Mouse (Mus musculus): ENCODE measurements at regions not wholly inside any gene's neighbourhood (a gene's known extent, or its start where the extent isn't known, plus 50 kb on each side); places are given as distances from the start of the nearest gene placed in this dataset.

GRCm38 (mm10) chr12:37015474-37016248 is 92.7 kb upstream of the Meox2 start:
- Histone ChIP-seq H3K27me3 (ENCODE audit: control insufficient read depth, insufficient read depth, low read length) (no peaks in the 10 kb centered on the region), H3K4me3 (no peak overlapping the region), H3K79me2 (replicated peaks; ENCODE audit: control insufficient read depth, insufficient read depth, low read length) (no peaks in the 10 kb centered on the region), H3K9ac (ENCODE audit: low read depth, low read length) (no peak overlapping the region), H3K4me1 (ENCODE audit: control insufficient read depth, insufficient read depth, low read length) (peaks cover 12% of the 10 kb centered on the region), H3K27ac (peak overlapping the region; percentile 74), H3K36me3 (ENCODE audit: control insufficient read depth, insufficient read depth, low read length) (peaks cover 5% of the 10 kb centered on the region)
- intact Hi-C loops (cut with DNase I) = loop anchor here (1.0 to 10.0 kb wide), 7 partner anchors 35 to 981 kb away; no protein-coding TSS in a partner anchor
- TF ChIP-seq EP300 (IDR thresholded peaks at IDR 0.05; ENCODE audit: insufficient read depth, low read depth, low read length) = 0 out of 2 replicates have a peak, but pooled peaks have one; percentile 7
- TF ChIP-seq CTCF (IDR thresholded peaks at IDR 0.05) = no peak
- DNase-seq = peak in 1 of 2 experiments; percentile 20
- WGBS = 32% methylated on average over 4 of the region's 4 CpGs

- intact Hi-C loops (cut with DNase I) = no loop called here
- H3K9ac ChIP-seq (ENCODE audit: low read depth, low read length) = no peak overlapping the region
- no peak for TF ChIP-seq EP300 (IDR thresholded peaks at IDR 0.05; ENCODE audit: insufficient read depth, low read depth, low read length)
- TF ChIP-seq POLR2A (IDR thresholded peaks at IDR 0.05; ENCODE audit: insufficient read depth, low read depth, low read length) = no peak
- TF ChIP-seq CTCF (IDR thresholded peaks at IDR 0.05) = no peak
- DNase-seq = peak in 1 of 2 experiments; percentile 31
- no peak overlapping the region for H3K4me3 ChIP-seq
- H3K36me3 ChIP-seq (ENCODE audit: control insufficient read depth, insufficient read depth, low read length) = peaks cover 2% of the 10 kb centered on the region
- H3K27ac ChIP-seq = peak overlapping the region; percentile 45
- no peaks in the 10 kb centered on the region for H3K27me3 ChIP-seq (ENCODE audit: control insufficient read depth, insufficient read depth, low read length)
- no peaks in the 10 kb centered on the region for H3K79me2 ChIP-seq (replicated peaks; ENCODE audit: control insufficient read depth, insufficient read depth, low read length)
- H3K4me1 ChIP-seq (ENCODE audit: control insufficient read depth, insufficient read depth, low read length) = no peaks in the 10 kb centered on the region; the same call in 1 of the 2 replicates
- 33% methylated on average over 3 of the region's 3 CpGs for WGBS
Observed at GRCm38 (mm10) chr12:37047191-37047590, 61.1 kb upstream of the Meox2 start.

GRCm38 (mm10) chr12:37050596-37050995 is 57.7 kb upstream of the Meox2 start:
- H3K9ac ChIP-seq (ENCODE audit: low read depth, low read length) = no peak overlapping the region
- WGBS = 28% methylated on average over 1 of the region's 1 CpGs
- H3K4me3 ChIP-seq = no peak overlapping the region
- H3K79me2 ChIP-seq (replicated peaks; ENCODE audit: control insufficient read depth, insufficient read depth, low read length) = no peaks in the 10 kb centered on the region
- no peak for DNase-seq
- intact Hi-C loops (cut with DNase I) = loop anchor here (1.0 to 2.0 kb wide), 2 partner anchors 35 to 58 kb away; partner anchors contain the start of gene Meox2
- H3K27ac ChIP-seq = peak overlapping the region; percentile 74
- peaks cover 2% of the 10 kb centered on the region for H3K36me3 ChIP-seq (ENCODE audit: control insufficient read depth, insufficient read depth, low read length)
- H3K4me1 ChIP-seq (ENCODE audit: control insufficient read depth, insufficient read depth, low read length) = no peaks in the 10 kb centered on the region; the same call in 1 of the 2 replicates
- TF ChIP-seq CTCF (IDR thresholded peaks at IDR 0.05) (no peak), EP300 (IDR thresholded peaks at IDR 0.05; ENCODE audit: insufficient read depth, low read depth, low read length) (no peak), POLR2A (IDR thresholded peaks at IDR 0.05; ENCODE audit: insufficient read depth, low read depth, low read length) (no peak)
- no peaks in the 10 kb centered on the region for H3K27me3 ChIP-seq (ENCODE audit: control insufficient read depth, insufficient read depth, low read length)

GRCm38 (mm10) chr12:37057411-37057810 is 50.9 kb upstream of the Meox2 start:
- WGBS = 74% methylated on average over 3 of the region's 3 CpGs
- Histone ChIP-seq H3K36me3 (ENCODE audit: control insufficient read depth, insufficient read depth, low read length) (no peaks in the 10 kb centered on the region), H3K79me2 (replicated peaks; ENCODE audit: control insufficient read depth, insufficient read depth, low read length) (no peaks in the 10 kb centered on the region), H3K9ac (ENCODE audit: low read depth, low read length) (no peak overlapping the region), H3K4me1 (ENCODE audit: control insufficient read depth, insufficient read depth, low read length) (no peaks in the 10 kb centered on the region), H3K27me3 (ENCODE audit: control insufficient read depth, insufficient read depth, low read length) (no peaks in the 10 kb centered on the region), H3K27ac (no peak overlapping the region), H3K4me3 (no peak overlapping the region)
- intact Hi-C loops (cut with DNase I) = no loop called here
- DNase-seq = no peak
- no peak for TF ChIP-seq EP300 (IDR thresholded peaks at IDR 0.05; ENCODE audit: insufficient read depth, low read depth, low read length)
- TF ChIP-seq POLR2A (IDR thresholded peaks at IDR 0.05; ENCODE audit: insufficient read depth, low read depth, low read length) = no peak
- no peak for TF ChIP-seq CTCF (IDR thresholded peaks at IDR 0.05)

Small RNAs in the stretch of these regions (microRNA-seq; reads per million reads assigned to microRNA genes)
- 0 reads per million in 2 experiments for gene Gm44326
- 29.7 to 38.2 reads per million in 2 experiments for gene Mir5099

Data from heart, adult 2 months (tissue).